Comparison of ENCODE assay signal across 42 mouse cellular contexts in genomic region chr13:27660747-27661146, GRCm38 (mm10). TPM values are rescaled to one million over a fixed set of nuclear protein-coding genes. Genes with fewer than 3 reads are reported as not detected.
"Had no signal": no experiment of that assay in that cellular context is flagged by ENCODE, and none has a peak within 500 bp of the region (broad histone marks: within the 10 kb centered on the region; RNA-seq: fewer than 3 reads in every experiment).

No protein-coding gene starts in this region.

- H3K4me3 ChIP-seq: heart, embryonic 10.5 days; heart, embryonic 12.5 days; hindbrain, embryonic 10.5 days; hindbrain, embryonic 12.5 days; intestine, embryonic 15.5 days; limb, embryonic 10.5 days; limb, embryonic 12.5 days; liver, embryonic 13.5 days; liver, embryonic 15.5 days had no signal

- H3K4me2 ChIP-seq: heart, embryonic 12.5 days; hindbrain, embryonic 12.5 days; hindbrain, embryonic 14.5 days; intestine, embryonic 15.5 days; limb, embryonic 12.5 days; liver, embryonic 11.5 days; liver, embryonic 13.5 days; liver, embryonic 15.5 days had no signal

- H3K9me3 ChIP-seq: heart, embryonic 10.5 days; heart, embryonic 12.5 days; hindbrain, embryonic 10.5 days; hindbrain, embryonic 12.5 days; intestine, embryonic 15.5 days; limb, embryonic 10.5 days; limb, embryonic 12.5 days; liver, embryonic 13.5 days; liver, embryonic 15.5 days had no signal

- H3K36me3 ChIP-seq: heart, embryonic 10.5 days; heart, embryonic 12.5 days; hindbrain, embryonic 10.5 days; hindbrain, embryonic 12.5 days; intestine, embryonic 15.5 days; limb, embryonic 10.5 days; limb, embryonic 12.5 days; liver, embryonic 13.5 days; liver, embryonic 15.5 days had no signal

- H3K27me3 ChIP-seq: heart, embryonic 12.5 days; hindbrain, embryonic 12.5 days; intestine, embryonic 15.5 days; limb, embryonic 12.5 days; liver, embryonic 13.5 days; liver, embryonic 15.5 days had no signal

- ATAC-seq: hindbrain, embryonic 16.5 days; inflammation-experienced regulatory T-cells, adult 6 months; intestine, embryonic 15.5 days; intestine, postnatal 0 days had no signal

- DNase-seq: gastrocnemius, postnatal 14 days; heart, adult 18-20 months; heart, postnatal 10 days; heart, postnatal 4 days; kidney, adult 18-20 months; kidney, adult 8-10 months; kidney, postnatal 14 days; kidney, postnatal 36 days; layer of hippocampus, adult 9-11 months; layer of hippocampus, postnatal 36 days; liver; liver, embryonic 13.5 days had no signal

- H3K27ac ChIP-seq: heart, embryonic 10.5 days; hindbrain, embryonic 10.5 days; hindbrain, embryonic 12.5 days; hindbrain, embryonic 14.5 days; intestine, embryonic 15.5 days; kidney, postnatal 0 days; limb, embryonic 10.5 days; limb, embryonic 12.5 days; liver, embryonic 13.5 days; liver, embryonic 15.5 days had no signal

- H3K9ac ChIP-seq: heart, embryonic 12.5 days; hindbrain, embryonic 12.5 days; hindbrain, embryonic 14.5 days; intestine, embryonic 15.5 days; limb, embryonic 12.5 days; liver, embryonic 13.5 days; liver, embryonic 15.5 days had no signal

- H3K4me1 ChIP-seq: heart, embryonic 10.5 days; heart, embryonic 12.5 days; hindbrain, embryonic 10.5 days; hindbrain, embryonic 12.5 days; intestine, embryonic 15.5 days; limb, embryonic 10.5 days; limb, embryonic 12.5 days; liver, embryonic 13.5 days; liver, embryonic 15.5 days had no signal

RNA-seq across cellular contexts. Expression of gene Prl7a2, which starts 7.1 kb away (rescaled TPM):
- total RNA-seq: gastrocnemius, adult 8-10 months; gastrocnemius, postnatal 14 days; gastrocnemius, postnatal 4 days; granulocyte monocyte progenitor cell, adult 5-6 weeks; heart, adult 18-20 months; heart, adult 8-10 months; heart, postnatal 10 days; heart, postnatal 25 days; heart, postnatal 4 days; layer of hippocampus, adult 18-20 months; layer of hippocampus, adult 8-10 months; layer of hippocampus, postnatal 14 days; layer of hippocampus, postnatal 36 days; left cerebral cortex, adult 18-20 months; left cerebral cortex, adult 8-10 months; left cerebral cortex, postnatal 10 days; left cerebral cortex, postnatal 36 days had no signal
- polyA plus RNA-seq: heart, embryonic 10.5 days; heart, embryonic 12.5 days; heart, embryonic 14.5 days; heart, embryonic 16.5 days; hindbrain, embryonic 10.5 days; hindbrain, embryonic 12.5 days; hindbrain, embryonic 14.5 days; hindbrain, embryonic 16.5 days; inflammation-experienced regulatory T-cells, adult 6 months; intestine, embryonic 15.5 days; intestine, postnatal 0 days; kidney, embryonic 14.5 days; kidney, postnatal 0 days; large intestine, adult 2 months; limb, embryonic 10.5 days; limb, embryonic 12.5 days; liver, embryonic 11.5 days; liver, embryonic 13.5 days; liver, embryonic 15.5 days had no signal

RNA-seq across cellular contexts. Expression of gene Prl7a1, which starts 18.5 kb away (rescaled TPM):
- total RNA-seq: gastrocnemius, adult 8-10 months; gastrocnemius, postnatal 14 days; gastrocnemius, postnatal 4 days; granulocyte monocyte progenitor cell, adult 5-6 weeks; heart, adult 18-20 months; heart, adult 8-10 months; heart, postnatal 10 days; heart, postnatal 25 days; heart, postnatal 4 days; layer of hippocampus, adult 18-20 months; layer of hippocampus, adult 8-10 months; layer of hippocampus, postnatal 14 days; layer of hippocampus, postnatal 36 days; left cerebral cortex, adult 18-20 months; left cerebral cortex, adult 8-10 months; left cerebral cortex, postnatal 10 days; left cerebral cortex, postnatal 36 days had no signal
- polyA plus RNA-seq: heart, embryonic 10.5 days; heart, embryonic 12.5 days; heart, embryonic 14.5 days; heart, embryonic 16.5 days; hindbrain, embryonic 10.5 days; hindbrain, embryonic 12.5 days; hindbrain, embryonic 14.5 days; hindbrain, embryonic 16.5 days; inflammation-experienced regulatory T-cells, adult 6 months; intestine, embryonic 15.5 days; intestine, postnatal 0 days; kidney, embryonic 14.5 days; kidney, postnatal 0 days; large intestine, adult 2 months; limb, embryonic 10.5 days; limb, embryonic 12.5 days; liver, embryonic 11.5 days; liver, embryonic 13.5 days; liver, embryonic 15.5 days had no signal

RNA-seq across cellular contexts. Expression of gene Prl7b1, which starts 50.4 kb away (rescaled TPM):
- total RNA-seq: gastrocnemius, adult 8-10 months; gastrocnemius, postnatal 14 days; gastrocnemius, postnatal 4 days; granulocyte monocyte progenitor cell, adult 5-6 weeks; heart, adult 18-20 months; heart, adult 8-10 months; heart, postnatal 10 days; heart, postnatal 25 days; heart, postnatal 4 days; layer of hippocampus, adult 18-20 months; layer of hippocampus, adult 8-10 months; layer of hippocampus, postnatal 14 days; layer of hippocampus, postnatal 36 days; left cerebral cortex, adult 18-20 months; left cerebral cortex, adult 8-10 months; left cerebral cortex, postnatal 10 days; left cerebral cortex, postnatal 36 days had no signal
- polyA plus RNA-seq: heart, embryonic 10.5 days; heart, embryonic 12.5 days; heart, embryonic 14.5 days; heart, embryonic 16.5 days; hindbrain, embryonic 10.5 days; hindbrain, embryonic 12.5 days; hindbrain, embryonic 14.5 days; hindbrain, embryonic 16.5 days; inflammation-experienced regulatory T-cells, adult 6 months; intestine, embryonic 15.5 days; intestine, postnatal 0 days; kidney, embryonic 14.5 days; kidney, postnatal 0 days; large intestine, adult 2 months; limb, embryonic 10.5 days; limb, embryonic 12.5 days; liver, embryonic 11.5 days; liver, embryonic 13.5 days; liver, embryonic 15.5 days had no signal

RNA-seq across cellular contexts. Expression of gene Prl7d1, which starts 55.8 kb away (rescaled TPM):
- total RNA-seq: gastrocnemius, adult 8-10 months; gastrocnemius, postnatal 14 days; gastrocnemius, postnatal 4 days; granulocyte monocyte progenitor cell, adult 5-6 weeks; heart, adult 18-20 months; heart, adult 8-10 months; heart, postnatal 10 days; heart, postnatal 25 days; heart, postnatal 4 days; layer of hippocampus, adult 18-20 months; layer of hippocampus, adult 8-10 months; layer of hippocampus, postnatal 14 days; layer of hippocampus, postnatal 36 days; left cerebral cortex, adult 18-20 months; left cerebral cortex, adult 8-10 months; left cerebral cortex, postnatal 10 days; left cerebral cortex, postnatal 36 days had no signal
- polyA plus RNA-seq: heart, embryonic 10.5 days; heart, embryonic 12.5 days; heart, embryonic 14.5 days; heart, embryonic 16.5 days; hindbrain, embryonic 10.5 days; hindbrain, embryonic 12.5 days; hindbrain, embryonic 14.5 days; hindbrain, embryonic 16.5 days; inflammation-experienced regulatory T-cells, adult 6 months; intestine, embryonic 15.5 days; intestine, postnatal 0 days; kidney, embryonic 14.5 days; kidney, postnatal 0 days; large intestine, adult 2 months; limb, embryonic 10.5 days; limb, embryonic 12.5 days; liver, embryonic 11.5 days; liver, embryonic 13.5 days; liver, embryonic 15.5 days had no signal
